Mouse (Mus musculus): Measurements from ENCODE around the gene Rptor.

DNA sequence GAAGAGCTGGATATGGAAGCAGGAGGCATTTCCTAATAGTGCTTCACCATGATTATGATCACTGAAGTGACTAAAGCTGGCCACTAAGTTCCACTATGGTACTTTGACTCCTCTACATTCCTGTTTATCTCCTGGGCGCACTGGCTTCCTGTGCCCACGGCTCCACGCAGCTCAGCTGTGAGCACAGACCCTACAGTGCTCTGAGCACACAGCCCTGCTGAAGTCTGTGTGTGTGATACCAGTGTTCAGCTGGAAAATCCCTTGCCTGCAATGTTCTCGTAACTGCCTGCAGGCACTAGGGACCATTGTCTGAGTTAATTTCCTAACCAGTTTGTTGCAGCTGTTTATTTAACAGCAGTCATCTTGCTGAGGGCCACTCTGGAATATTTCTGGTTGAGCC is 223.5 kb downstream of the Rptor start:
- TF ChIP-seq POLR2A (IDR thresholded peaks at IDR 0.05; ENCODE audit: extremely low read depth, insufficient read depth, low read length) (no peak), CTCF (IDR thresholded peaks at IDR 0.05; ENCODE audit: low read depth, low read length) (no peak)

Measured in liver, adult 2 months (tissue).